Mouse (Mus musculus) adrenal gland, adult 18-20 months (tissue): ENCODE data around the gene Xndc1. TPM values are rescaled to one million over a fixed set of nuclear protein-coding genes. Genes with fewer than 3 reads are reported as not detected.

Experiments used
- DNase-seq, 2 experiments: peaks; one replicate each; pipeline ENCODE4 v3.0.0; 2021 to 2022; ENCODE audit warnings: low spot score in 2 of 2
- total RNA-seq, 2 experiments: library from RNA; stranded (reverse); gene quantifications; 1 replicate in 1 of 2; 2 replicates in 1 of 2; pipeline ENCODE4 v1.2.3; 2021

Gene Xndc1
- total RNA-seq, 2 experiments from 2014 or later = 11.6 to 12.6 TPM

DNA sequence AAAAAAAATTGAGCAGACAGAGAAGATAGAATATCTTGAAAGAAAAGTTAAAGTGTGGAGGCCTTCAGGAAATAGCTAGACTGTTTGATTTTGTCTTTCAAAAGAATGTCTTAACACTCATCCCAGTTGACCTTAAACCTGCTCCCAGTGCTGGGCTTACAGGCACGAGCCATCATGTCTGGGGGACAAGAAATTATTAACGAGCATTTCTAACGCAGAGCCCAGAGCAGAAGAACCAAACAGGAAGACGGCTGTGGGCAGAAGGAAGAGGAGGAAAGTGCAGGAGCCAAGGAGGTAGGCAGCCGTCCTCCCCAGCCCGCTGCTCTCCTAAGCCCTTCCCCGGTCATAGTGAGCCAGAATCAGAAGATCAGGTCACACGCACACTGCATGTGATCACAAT is 15.0 kb downstream of the Xndc1 start:
- no peak for DNase-seq

DNA sequence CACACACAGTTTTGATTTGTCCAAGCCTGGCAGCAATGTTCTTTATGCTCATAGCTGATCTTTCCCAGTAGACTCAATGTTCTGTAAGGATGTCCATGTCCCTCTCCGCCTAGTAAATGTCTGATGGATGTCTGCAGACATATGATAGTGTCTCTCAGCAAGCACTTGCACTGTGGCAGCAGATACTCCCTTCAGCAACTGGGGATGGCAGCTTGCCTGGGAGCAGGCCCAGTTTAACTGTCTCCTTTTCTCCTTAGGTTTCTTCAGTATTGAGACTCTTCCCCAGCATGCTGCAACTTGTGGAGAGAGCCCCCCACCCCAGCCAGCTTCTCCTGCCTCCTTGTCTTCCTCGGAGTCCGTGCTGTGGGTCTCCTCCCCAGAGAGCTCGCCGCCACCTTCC is 16.5 kb downstream of the Xndc1 start:
- no peak for DNase-seq

DNA sequence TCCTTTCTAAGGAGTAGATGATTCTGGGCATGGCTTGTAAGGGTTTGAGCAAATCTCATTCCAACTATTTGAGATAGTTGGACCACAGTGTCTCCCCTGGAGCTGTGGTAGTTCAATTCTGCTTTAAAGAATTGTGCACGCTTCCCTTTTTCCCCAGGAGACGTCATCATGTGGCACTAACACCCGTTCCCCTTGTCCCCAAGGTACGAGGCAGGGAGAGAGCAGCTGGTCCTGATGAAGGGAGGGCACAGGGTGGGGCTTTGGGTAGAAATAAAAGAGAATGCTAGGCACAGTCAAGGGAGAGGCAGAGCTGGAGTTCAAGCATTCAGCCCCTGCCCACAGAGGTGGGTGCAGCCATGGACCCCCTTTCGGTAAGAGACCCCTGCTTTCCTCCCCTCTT is 17.5 kb downstream of the Xndc1 start, which contains the start of gene Trpc2:
Trpc2 (plus strand) TSS at position 301 of the 400 bp plus-strand sequence.
- no peak for DNase-seq

DNA sequence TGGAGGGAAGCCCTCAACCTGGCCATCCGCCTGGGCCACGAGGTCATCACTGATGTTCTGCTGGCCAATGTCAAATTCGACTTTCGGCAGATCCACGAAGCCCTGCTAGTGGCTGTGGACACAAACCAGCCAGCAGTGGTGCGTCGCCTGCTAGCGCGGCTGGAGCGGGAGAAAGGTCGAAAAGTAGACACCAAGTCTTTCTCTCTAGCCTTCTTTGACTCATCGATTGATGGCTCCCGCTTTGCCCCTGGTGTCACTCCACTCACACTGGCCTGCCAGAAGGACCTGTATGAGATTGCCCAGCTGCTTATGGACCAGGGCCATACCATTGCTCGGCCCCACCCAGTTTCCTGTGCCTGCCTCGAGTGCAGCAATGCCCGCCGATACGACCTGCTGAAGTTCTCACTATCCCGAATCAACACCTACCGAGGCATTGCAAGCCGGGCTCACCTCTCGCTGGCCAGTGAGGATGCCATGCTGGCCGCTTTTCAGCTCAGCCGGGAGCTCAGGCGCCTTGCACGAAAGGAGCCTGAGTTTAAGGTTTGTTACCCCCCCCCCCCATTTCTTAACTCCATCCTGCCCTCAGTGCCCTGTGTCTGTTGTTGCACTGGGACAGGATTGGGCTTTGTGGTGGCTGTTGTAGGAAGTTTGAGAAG is 18.9 kb downstream of the Xndc1 start:
- DNase-seq = no peak

DNA sequence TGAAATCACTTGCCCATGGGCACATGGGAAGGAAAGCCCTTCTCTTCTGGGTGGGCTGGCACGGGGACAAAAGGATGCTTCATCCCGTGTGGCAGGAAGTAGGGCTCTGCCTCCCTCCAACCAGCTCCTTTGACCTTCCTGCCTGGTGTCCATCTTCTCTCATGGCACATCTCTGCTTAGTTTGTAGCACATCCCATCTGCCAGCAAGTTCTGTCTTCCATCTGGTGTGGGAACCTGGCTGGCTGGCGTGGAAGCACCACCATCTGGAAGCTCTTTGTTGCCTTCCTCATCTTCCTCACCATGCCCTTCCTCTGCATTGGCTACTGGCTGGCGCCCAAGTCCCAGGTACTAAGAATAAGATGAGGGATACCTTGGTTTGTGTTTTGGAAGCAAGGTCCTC is 22.0 kb downstream of the Xndc1 start:
- no peak for DNase-seq

DNA sequence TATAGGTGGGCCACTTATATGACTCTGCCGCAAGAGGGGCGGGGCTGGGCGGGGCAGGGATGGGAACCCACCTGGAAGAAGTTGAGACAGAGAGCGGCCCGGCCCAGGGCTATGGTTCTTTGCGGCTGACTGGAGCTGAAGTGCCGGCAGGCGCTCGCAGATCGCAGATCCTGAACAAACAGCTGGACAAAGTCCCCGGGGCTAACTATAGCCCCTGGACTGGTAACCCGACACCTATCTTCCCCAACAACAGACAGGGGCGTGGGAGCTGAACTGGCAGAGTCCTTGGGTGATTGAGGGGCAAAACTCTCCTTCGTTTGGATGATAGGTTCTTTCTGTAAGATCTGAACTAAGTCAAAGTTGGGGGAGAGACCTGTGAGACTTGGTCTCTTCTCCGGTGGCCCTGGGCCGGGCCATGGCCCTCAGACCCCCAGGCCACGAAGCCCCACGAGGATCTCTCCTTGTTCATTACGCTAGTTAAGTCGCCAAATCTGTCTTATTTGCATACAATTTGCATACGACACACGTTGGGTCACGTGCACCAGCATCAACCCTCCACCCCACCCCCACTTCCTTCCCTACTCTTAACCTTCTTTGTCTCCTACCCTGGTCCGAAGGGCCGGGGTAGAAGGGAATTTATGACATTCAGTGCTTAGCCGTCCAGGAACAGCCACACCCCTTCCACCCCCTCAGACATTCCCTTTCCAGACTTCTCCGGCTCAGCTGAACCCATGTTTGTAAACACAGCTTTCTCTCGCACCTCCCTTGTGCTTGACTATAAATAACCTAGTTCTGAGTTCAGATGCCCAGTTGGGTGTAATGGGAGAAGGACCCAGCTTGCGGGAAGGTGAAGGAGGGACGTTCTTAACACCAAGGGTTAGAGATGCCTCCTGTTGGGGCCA is 34.7 kb downstream of the Xndc1 start:
- DNase-seq = no peak

DNA sequence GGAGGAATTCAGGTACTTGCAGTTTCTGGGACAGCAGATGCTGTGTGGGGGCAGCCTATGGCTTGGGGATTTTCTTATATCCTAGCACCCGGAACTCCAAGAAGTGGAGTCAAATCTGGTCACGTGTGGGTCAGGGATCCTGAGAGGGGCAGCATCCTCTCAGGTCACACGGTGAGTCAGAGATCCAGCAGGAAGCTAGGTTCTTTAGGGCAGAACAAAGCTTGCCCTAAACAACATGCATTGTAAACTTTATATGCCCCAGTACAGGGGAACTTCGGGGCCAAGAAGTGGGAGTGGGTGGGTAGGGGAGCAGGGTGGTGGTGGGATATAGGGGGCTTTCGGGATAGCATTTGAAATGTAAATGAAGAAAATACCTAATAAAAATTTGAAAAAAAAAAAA is 35.6 kb downstream of the Xndc1 start:
- no peak for DNase-seq

DNA sequence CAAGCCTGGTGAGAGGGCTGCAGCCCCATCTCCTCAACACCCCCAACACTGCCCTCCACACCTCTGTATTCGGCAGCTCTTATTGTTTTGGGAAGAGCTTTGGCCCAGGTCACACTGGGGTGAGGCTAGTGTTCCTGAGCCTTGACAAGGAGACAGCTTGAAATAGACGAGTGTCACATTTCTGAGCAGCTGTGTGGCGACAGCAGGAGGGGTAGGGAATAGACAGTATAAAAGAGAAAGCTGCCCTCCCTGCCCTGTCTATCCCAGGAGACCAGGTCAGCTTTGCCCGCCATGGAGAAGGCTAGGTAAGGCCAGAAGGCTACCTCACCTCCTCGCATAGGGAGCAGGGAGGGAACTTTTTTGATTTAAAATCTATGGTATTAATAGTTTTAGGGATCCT is 36.2 kb downstream of the Xndc1 start, which contains the start of gene Art1:
Art1 (plus strand) TSS at position 257 of the 400 bp plus-strand sequence.
- no peak for DNase-seq

DNA sequence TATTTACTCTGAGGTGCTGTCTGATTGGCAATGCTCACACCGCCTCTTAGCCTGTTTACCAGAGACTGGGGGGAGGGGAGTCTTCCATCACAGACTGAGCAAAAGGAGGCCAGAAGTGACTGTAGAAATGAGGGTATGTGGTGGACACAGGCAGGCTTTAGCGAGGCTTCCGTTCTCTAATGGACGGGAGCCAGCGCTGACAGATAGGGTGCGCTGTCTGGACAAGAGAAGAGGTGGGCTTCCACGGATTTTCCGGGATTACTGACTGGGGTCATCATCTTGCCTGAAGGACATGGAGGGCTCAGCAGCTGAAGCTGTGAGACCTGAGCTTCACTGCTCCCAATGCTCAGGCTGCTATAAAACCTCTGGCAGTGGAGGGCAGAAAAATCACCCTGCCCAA is 36.9 kb downstream of the Xndc1 start:
- no peak for DNase-seq

DNA sequence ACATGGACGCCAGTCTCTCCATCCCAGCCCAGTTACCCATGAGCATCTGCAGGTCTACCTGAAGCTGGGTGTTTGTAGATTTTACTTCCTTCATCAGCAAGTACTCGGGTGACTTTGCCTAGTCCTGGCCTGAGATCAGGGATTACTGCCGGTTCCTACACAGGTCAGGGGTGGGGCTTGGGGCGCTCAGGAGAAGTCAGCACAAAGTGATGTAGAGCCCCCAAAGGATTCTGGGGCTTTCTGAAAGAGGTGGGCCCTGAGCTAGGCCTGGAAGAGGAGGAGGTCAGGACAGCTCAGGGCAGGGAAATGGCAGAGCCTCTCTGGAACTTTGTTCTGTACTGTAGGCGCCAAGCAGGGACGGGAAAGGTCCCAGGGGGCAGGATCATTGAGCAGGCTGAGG is 37.4 kb downstream of the Xndc1 start:
- DNase-seq = no peak

DNA sequence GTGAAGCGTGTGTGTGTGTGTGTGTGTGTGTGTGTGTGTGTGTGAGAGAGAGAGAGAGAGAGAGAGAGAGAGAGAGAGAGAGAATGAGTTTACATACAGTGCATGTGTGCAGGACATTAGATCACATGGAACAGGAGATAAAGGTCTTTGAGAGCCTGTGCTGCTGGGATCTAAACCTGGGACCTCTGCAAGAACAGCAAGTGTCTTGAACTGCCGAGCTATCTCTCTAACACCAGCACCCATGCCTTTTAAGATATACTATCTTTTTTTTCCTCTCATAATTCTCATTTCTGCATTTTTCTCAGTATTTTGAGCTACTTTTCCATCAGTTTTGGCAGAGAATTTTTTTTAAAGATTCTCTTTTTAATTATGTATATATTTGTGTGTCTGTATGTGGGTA is 38.2 kb downstream of the Xndc1 start:
- no peak for DNase-seq

DNA sequence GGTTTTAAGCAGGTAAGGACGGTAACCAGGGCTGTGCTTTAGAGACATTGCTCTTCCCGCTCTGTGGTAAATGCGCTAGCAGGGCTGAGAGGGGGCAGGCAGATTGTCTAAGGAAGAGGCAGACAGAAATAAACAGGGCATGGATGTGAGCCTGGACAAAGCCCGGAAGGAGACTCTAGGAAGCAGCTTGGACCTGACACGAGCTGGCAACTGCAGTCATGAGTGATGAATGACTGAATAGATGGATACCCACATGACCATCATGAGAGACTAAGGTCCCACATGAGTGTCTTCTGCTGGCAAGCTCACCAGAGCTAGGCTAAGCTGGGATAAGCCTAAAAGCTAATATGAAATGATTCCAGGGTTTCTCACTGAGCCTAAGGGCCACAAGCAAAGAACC is 38.8 kb downstream of the Xndc1 start:
- no peak for DNase-seq

DNA sequence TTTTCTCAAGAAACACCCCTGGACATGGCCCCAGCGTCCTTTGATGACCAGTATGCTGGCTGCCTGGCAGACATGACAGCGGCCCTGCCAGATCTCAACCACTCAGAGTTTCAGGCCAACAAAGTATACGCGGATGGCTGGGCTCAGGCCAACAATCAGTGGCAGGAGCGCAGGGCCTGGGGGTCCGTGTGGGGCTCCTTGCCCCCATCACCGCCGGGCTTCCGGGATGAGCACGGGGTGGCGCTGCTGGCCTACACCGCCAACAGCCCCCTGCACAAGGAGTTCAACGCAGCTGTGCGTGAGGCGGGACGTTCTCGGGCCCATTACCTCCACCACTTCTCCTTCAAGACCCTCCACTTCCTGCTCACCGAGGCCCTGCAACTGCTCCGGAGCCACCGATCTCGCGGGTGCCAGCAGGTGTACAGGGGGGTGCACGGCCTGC is 41.4 kb downstream of the Xndc1 start:
- no peak for DNase-seq

DNA sequence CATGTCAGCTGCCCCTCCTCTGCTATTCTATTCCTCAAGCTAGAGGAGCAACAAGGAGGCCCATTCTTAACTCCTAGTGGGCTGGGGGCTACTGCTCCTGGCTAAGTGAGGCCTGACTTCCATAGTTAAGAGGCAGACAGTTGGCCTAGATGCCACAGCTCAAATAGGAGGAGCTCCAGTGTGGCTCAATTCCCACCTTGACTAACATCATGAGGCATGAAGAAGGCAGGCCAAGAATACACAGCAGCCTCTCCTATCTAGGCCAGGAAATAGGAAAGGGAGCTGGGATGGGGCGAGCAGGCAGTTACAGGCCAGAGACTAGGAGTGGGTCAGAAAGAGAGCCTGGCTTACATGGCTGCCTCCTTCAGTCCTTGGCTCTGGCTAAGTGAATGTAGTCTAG is 42.9 kb downstream of the Xndc1 start:
- DNase-seq = no peak

DNA sequence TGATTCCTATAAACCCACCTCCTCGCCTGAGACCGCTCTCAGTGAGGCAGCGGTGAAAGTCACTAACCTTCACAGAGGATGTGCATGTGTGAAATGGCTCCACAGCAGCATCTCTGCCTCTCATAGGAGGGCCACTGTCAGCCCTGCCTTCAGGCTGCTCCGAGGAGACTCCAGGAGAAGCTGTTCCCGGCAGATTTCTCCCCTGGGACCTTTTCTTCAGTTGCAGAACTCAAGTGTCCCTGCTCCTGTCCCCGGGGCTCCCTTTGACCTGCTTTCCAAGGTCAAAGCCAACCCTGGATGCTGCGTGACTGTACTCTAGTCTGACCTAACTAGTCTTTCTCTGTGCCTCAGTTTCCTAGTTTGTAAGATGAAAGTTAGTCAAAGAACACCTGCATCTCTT is 43.9 kb downstream of the Xndc1 start, which contains the start of gene Art5:
Art5 (minus strand) TSS at position 319 of the 400 bp plus-strand sequence.
- DNase-seq = no peak

DNA sequence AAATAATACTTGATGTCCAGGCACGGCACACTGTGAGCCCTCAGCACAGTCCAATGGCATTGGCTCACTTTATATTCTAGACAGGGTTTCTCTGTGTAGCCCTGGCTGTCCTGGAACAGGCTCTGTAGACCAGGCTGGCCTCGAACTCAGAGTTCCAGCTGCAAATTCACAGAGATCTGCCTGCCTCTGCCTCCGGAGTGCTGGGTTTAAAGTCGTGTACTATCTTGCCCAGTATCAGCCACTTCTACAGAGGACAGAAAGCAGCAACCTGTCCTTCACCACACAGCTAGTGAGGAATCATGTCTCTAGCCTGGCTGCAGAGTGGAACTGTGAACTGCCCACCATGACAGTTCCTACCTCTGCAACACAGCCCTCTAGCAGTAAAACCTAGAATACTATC is 44.4 kb downstream of the Xndc1 start:
- DNase-seq = no peak

DNA sequence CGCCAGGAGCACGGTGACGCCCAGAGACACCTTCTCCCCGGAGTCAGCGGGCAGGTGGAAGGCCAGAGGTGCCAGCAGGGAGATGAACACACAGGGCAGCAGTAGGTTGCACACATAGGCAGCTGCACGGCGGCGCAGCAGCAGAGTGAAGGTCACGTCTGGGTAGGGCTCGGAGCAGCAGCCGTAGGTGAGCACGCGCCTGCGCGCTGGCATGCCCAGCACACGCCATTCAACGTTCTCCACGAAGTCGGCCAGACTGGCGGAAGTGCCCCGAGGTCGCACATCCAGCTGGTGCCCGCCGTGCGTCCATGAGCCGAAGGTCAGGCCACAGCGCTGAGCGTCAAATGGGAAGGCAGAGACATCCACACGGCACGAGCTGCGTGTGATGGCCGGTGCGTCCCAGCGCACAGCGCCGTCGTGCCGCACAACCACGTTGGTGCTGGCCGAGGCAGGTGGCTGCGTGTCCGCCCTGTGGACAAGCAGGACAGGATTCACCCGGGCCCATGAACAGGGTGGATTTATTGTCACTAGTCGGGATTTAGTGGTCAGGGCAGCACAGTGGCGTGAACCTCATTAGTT is 47.9 kb downstream of the Xndc1 start:
- no peak for DNase-seq

DNA sequence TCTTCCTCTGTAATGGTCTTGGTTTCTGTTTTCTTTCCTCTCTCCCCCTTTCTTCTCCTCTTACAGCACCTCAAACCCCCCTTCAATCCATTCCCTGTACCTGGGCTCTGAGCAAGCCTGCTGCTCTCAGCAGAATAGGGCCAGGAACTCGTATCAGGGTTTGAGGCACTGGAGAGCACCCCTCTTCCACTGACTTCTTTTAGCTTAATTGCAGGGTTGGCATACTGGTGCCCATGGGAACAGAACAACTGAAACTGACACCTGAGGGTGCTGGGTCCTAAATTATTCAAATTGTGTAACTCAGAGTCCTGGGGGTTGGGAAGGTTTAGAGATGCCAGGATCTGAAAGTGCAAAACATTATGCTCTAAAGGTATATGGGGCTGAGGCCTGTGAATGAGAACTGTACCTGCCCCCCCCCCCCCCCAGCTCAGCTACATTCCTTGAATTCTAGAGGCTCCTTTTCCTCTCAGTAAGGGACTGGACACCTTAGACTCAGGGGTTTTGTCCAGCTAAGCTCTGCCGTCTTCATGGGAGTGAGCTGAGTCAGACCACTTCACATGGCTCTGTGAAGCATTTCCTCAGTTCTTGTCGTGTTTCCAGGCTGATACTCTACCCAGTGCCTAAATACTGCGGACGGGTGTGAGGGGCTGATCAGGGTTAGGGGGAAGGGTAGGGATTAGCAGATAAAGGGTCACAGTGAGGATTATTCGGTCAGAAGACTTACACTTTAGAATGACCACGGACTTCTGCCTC is 51.4 kb downstream of the Xndc1 start, which contains the start of gene Chrna10:
Chrna10 (minus strand) TSS at position 250 of the 753 bp plus-strand sequence.
- DNase-seq = no peak

DNA sequence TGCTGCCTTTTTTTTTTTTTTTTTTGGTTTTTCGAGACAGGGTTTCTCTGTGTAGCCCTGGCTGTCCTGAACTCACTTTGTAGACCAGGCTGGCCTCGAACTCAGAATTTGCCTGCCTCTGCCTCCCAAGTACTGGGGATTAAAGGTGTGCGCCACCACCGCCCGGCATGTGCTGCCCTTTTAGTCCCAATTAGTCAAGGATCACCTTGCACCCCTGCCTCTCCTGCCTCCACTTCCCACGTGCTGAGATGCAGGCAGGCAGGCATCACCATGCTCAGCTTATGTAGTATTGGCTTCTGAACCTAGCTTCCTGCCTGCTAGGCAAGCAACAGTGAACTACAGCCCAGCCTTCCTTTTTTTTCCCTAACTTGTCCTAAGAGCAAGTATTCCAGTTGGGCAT is 52.1 kb downstream of the Xndc1 start:
- no peak for DNase-seq

DNA sequence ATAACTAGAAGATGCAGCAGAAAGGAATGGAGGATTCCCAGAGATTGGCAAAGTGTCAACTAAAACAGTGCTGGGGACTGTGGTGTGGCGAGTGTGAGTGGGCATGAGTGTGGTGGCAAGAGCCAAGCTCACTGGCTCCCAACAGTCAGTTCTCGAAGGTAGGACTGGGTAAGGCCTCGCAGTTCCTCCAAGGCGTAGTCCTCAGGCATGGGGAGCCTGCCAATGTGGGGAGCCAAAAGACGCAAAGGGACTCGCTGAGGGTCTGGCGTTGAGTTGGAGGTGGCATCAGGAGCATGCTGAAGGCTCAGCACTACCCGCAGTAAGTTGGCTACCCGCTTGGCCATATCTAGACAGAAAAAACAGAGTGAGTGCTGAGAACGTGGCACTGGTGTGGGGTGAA is 55.0 kb downstream of the Xndc1 start:
- DNase-seq = no peak

DNA sequence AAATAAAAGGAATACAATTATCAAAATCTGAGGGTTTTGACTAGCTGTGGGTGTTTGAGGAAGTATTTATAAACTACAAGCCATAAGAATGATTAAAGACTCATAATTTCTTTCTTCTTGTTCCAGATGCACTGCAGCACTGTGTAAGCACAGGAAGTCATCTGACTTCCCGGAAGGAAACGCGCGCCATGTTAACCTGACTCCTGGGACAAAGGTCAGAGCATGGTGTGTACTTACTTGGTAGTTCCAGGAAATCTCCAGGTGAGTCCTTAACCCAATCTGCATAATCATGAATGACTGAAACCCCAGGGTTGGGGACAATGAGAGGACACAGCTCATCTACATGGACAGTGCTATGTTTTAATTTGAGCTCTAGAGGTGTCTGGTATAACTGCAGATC is 67.1 kb downstream of the Xndc1 start:
- DNase-seq = no peak
